Mouse (Mus musculus) left cerebral cortex, adult 2 months (tissue): ENCODE data around the gene Tfb1m. TPM values are rescaled to one million over a fixed set of nuclear protein-coding genes. Genes with fewer than 3 reads are reported as not detected.
A peak's percentile ranks its signal among the peaks of the same experiment; 100 is the strongest.

Source experiments
- DNase-seq, 2 experiments: peaks; one replicate each; pipeline ENCODE4 v3.0.0; 2021 to 2022; ENCODE audit warnings: low spot score in 2 of 2, mixed read lengths in 1 of 2; ENCODE audit errors: extremely low spot score in 1 of 2
- H3K27ac ChIP-seq: fragments of 200-600 bp; 2 replicates; pipeline ENCODE4 v1.8.1; 2022
- H3K4me3 ChIP-seq: fragments of 200-600 bp; 2 replicates; pipeline ENCODE4 v1.8.1; 2022
- CTCF ChIP-seq: fragments of 200-600 bp; IDR thresholded peaks from 2 replicates; pipeline ENCODE4 v1.8.1; 2022; ENCODE audit warnings: antibody characterized with exemption, mild to moderate bottlenecking, moderate library complexity
- intact Hi-C: fragments of 180-260 bp; cut with DNase I; formaldehyde crosslinking; loops from one replicate; pipeline ENCODE4 v1.15.1; 2025
- total RNA-seq, 2 experiments: library from RNA; stranded (reverse); gene quantifications; 2 replicates each; pipeline ENCODE4 v1.2.3; 2021

Tfb1m gene
- total RNA-seq, 2 experiments from 2014 or later: 5.8 to 6.3 TPM

- Histone ChIP-seq H3K27ac (no peak overlapping the region), H3K4me3 (no peak overlapping the region)
- TF ChIP-seq CTCF: no peak
- no peak for DNase-seq
- intact Hi-C loops: no loop called here
Measured at GRCm38 (mm10) chr17:3540304-3540703, 17.3 kb downstream of the Tfb1m start.

- no peak overlapping the region for H3K4me3 ChIP-seq
- intact Hi-C loops: no loop called here
- DNase-seq: no peak
- H3K27ac ChIP-seq: no peak overlapping the region
- peak; percentile 64 for TF ChIP-seq CTCF
Measured at GRCm38 (mm10) chr17:3533425-3533824, 24.2 kb downstream of the Tfb1m start.

- no peak for TF ChIP-seq CTCF
- no peak for DNase-seq
- Histone ChIP-seq H3K4me3 (no peak within 1 kb of the TSS), H3K27ac (no peak within 1 kb of the TSS)
- intact Hi-C loops: no loop called here
Measured at GRCm38 (mm10) chr17:3532254-3532653, 25.3 kb downstream of the Tfb1m start, which contains the start of gene Cldn20. Gene Cldn20 (plus strand): TSS chr17:3532554.

GRCm38 (mm10) chr17:3531641-3532040 is 25.9 kb downstream of the Tfb1m start:
- intact Hi-C loops: no loop called here
- DNase-seq: no peak
- no peak overlapping the region for H3K27ac ChIP-seq
- TF ChIP-seq CTCF: no peak
- H3K4me3 ChIP-seq: no peak overlapping the region

GRCm38 (mm10) chr17:3530549-3530948 is 27.0 kb downstream of the Tfb1m start:
- Histone ChIP-seq H3K27ac (no peak overlapping the region), H3K4me3 (no peak overlapping the region)
- no peak for DNase-seq
- no peak for TF ChIP-seq CTCF
- intact Hi-C loops: no loop called here

GRCm38 (mm10) chr17:3529523-3529922 is 28.1 kb downstream of the Tfb1m start:
- no peak overlapping the region for H3K4me3 ChIP-seq
- TF ChIP-seq CTCF: no peak
- DNase-seq: no peak
- H3K27ac ChIP-seq: no peak overlapping the region
- intact Hi-C loops: no loop called here

- intact Hi-C loops: no loop called here
- TF ChIP-seq CTCF: no peak
Measured at GRCm38 (mm10) chr17:3527841-3528471, 29.6 kb downstream of the Tfb1m start.

GRCm38 (mm10) chr17:3520344-3520743 is 37.2 kb downstream of the Tfb1m start:
- DNase-seq: no peak
- no peak overlapping the region for H3K4me3 ChIP-seq
- no peak overlapping the region for H3K27ac ChIP-seq
- intact Hi-C loops: no loop called here
- TF ChIP-seq CTCF: no peak

More at GRCm38 (mm10) chr17:3527841-3528471, 29.6 kb downstream of the Tfb1m start:
- H3K4me3 ChIP-seq: no peak overlapping the region
- H3K27ac ChIP-seq: no peak overlapping the region
- DNase-seq: no peak

- intact Hi-C loops: no loop called here
- no peak overlapping the region for H3K27ac ChIP-seq
- no peak for DNase-seq
- TF ChIP-seq CTCF: no peak
- H3K4me3 ChIP-seq: no peak overlapping the region
Measured at GRCm38 (mm10) chr17:3516406-3516805, 41.2 kb downstream of the Tfb1m start.

- TF ChIP-seq CTCF: no peak
- intact Hi-C loops: no loop called here
- DNase-seq: no peak
- Histone ChIP-seq H3K27ac (no peak overlapping the region), H3K4me3 (no peak overlapping the region)
Measured at GRCm38 (mm10) chr17:3515851-3516250, 41.7 kb downstream of the Tfb1m start.

- H3K4me3 ChIP-seq: no peak overlapping the region
- no peak for TF ChIP-seq CTCF
- no peak for DNase-seq
- no peak overlapping the region for H3K27ac ChIP-seq
- intact Hi-C loops: loop anchor here (5.0 kb wide), 1 partner anchor 242 kb away; no protein-coding TSS in a partner anchor
Measured at GRCm38 (mm10) chr17:3514316-3514715, 43.3 kb downstream of the Tfb1m start.

GRCm38 (mm10) chr17:3509841-3510240 is 47.7 kb downstream of the Tfb1m start:
- no peak overlapping the region for H3K27ac ChIP-seq
- intact Hi-C loops: loop anchor here (1.0 to 5.0 kb wide), 2 partner anchors 62 to 238 kb away; no protein-coding TSS in a partner anchor
- DNase-seq: peak; percentile 62 to 67
- peak; percentile 89 for TF ChIP-seq CTCF
- H3K4me3 ChIP-seq: no peak overlapping the region

- intact Hi-C loops: no loop called here
- Histone ChIP-seq H3K4me3 (no peak overlapping the region), H3K27ac (no peak overlapping the region)
- TF ChIP-seq CTCF: no peak
- no peak for DNase-seq
Measured at GRCm38 (mm10) chr17:3506508-3506907, 51.1 kb downstream of the Tfb1m start.
